Mouse (Mus musculus): ENCODE data around the gene Gm42906.

Gene Gm42906

GRCm38 (mm10) chr5:151300286-151300685 is 127.7 kb downstream of the Gm42906 start:
- no peak for DNase-seq (ENCODE audit: extremely low spot score, low read depth, low spot score)

GRCm38 (mm10) chr5:151299576-151299975 is 128.4 kb downstream of the Gm42906 start:
- no peak for DNase-seq (ENCODE audit: extremely low spot score, low read depth, low spot score)

- no peak for DNase-seq (ENCODE audit: extremely low spot score, low read depth, low spot score)
Observed at GRCm38 (mm10) chr5:151298371-151298770, 129.6 kb downstream of the Gm42906 start.

GRCm38 (mm10) chr5:151296244-151296643 is 131.7 kb downstream of the Gm42906 start:
- DNase-seq (ENCODE audit: extremely low spot score, low read depth, low spot score): no peak

- DNase-seq (ENCODE audit: extremely low spot score, low read depth, low spot score): no peak
Observed at GRCm38 (mm10) chr5:151293591-151293990, 134.4 kb downstream of the Gm42906 start.

GRCm38 (mm10) chr5:151292310-151292709 is 135.7 kb downstream of the Gm42906 start:
- no peak for DNase-seq (ENCODE audit: extremely low spot score, low read depth, low spot score)

- DNase-seq (ENCODE audit: extremely low spot score, low read depth, low spot score): no peak
Observed at GRCm38 (mm10) chr5:151286331-151286730, 141.6 kb downstream of the Gm42906 start.

GRCm38 (mm10) chr5:151279531-151279930 is 148.4 kb downstream of the Gm42906 start:
- no peak for DNase-seq (ENCODE audit: extremely low spot score, low read depth, low spot score)

GRCm38 (mm10) chr5:151277927-151278326 is 150.0 kb downstream of the Gm42906 start:
- no peak for DNase-seq (ENCODE audit: extremely low spot score, low read depth, low spot score)

GRCm38 (mm10) chr5:151275986-151276385 is 152.0 kb downstream of the Gm42906 start:
- no peak for DNase-seq (ENCODE audit: extremely low spot score, low read depth, low spot score)

GRCm38 (mm10) chr5:151274265-151274664 is 153.7 kb downstream of the Gm42906 start:
- no peak for DNase-seq (ENCODE audit: extremely low spot score, low read depth, low spot score)

GRCm38 (mm10) chr5:151270815-151271214 is 157.1 kb downstream of the Gm42906 start:
- no peak for DNase-seq (ENCODE audit: extremely low spot score, low read depth, low spot score)

GRCm38 (mm10) chr5:151266896-151267634 is 160.9 kb downstream of the Gm42906 start:
- no peak for DNase-seq (ENCODE audit: extremely low spot score, low read depth, low spot score)

GRCm38 (mm10) chr5:151261558-151261957 is 166.4 kb downstream of the Gm42906 start:
- DNase-seq (ENCODE audit: extremely low spot score, low read depth, low spot score): no peak

- no peak for DNase-seq (ENCODE audit: extremely low spot score, low read depth, low spot score)
Observed at GRCm38 (mm10) chr5:151252213-151252612, 175.8 kb downstream of the Gm42906 start.

GRCm38 (mm10) chr5:151251656-151252055 is 176.3 kb downstream of the Gm42906 start:
- no peak for DNase-seq (ENCODE audit: extremely low spot score, low read depth, low spot score)

GRCm38 (mm10) chr5:151248671-151249620 is 179.0 kb downstream of the Gm42906 start:
- no peak for DNase-seq (ENCODE audit: extremely low spot score, low read depth, low spot score)

GRCm38 (mm10) chr5:151248084-151248483 is 179.9 kb downstream of the Gm42906 start:
- no peak for DNase-seq (ENCODE audit: extremely low spot score, low read depth, low spot score)

- no peak for DNase-seq (ENCODE audit: extremely low spot score, low read depth, low spot score)
Observed at GRCm38 (mm10) chr5:151247115-151247875, 180.7 kb downstream of the Gm42906 start.

- no peak for DNase-seq (ENCODE audit: extremely low spot score, low read depth, low spot score)
Observed at GRCm38 (mm10) chr5:151246287-151246686, 181.7 kb downstream of the Gm42906 start.

GRCm38 (mm10) chr5:151245571-151245970 is 182.4 kb downstream of the Gm42906 start:
- DNase-seq (ENCODE audit: extremely low spot score, low read depth, low spot score): no peak

All from hindlimb bud, embryonic 11.5 days (tissue).